ENCODE assay signal across 18 mouse cellular contexts in genomic region chr7:137020195-137020594, GRCm38 (mm10).
"Had no signal": no experiment of that assay in that cellular context is flagged by ENCODE, and none has a peak within 500 bp of the region (broad histone marks: within the 10 kb centered on the region; RNA-seq: fewer than 3 reads in every experiment).

No protein-coding gene starts in this region.

- ATAC-seq: midbrain, embryonic 16.5 days had no signal

- H3K27me3 ChIP-seq: midbrain, embryonic 12.5 days; neural tube, embryonic 13.5 days; neural tube, embryonic 15.5 days had no signal

- H3K4me2 ChIP-seq: lung, embryonic 14.5 days; midbrain, embryonic 12.5 days; neural tube, embryonic 13.5 days; neural tube, embryonic 15.5 days had no signal

- H3K9ac ChIP-seq: lung, embryonic 14.5 days; midbrain, embryonic 12.5 days; neural tube, embryonic 15.5 days had no signal

- H3K36me3 ChIP-seq: midbrain, embryonic 12.5 days; neural tube, embryonic 13.5 days; neural tube, embryonic 15.5 days had no signal

- H3K4me3 ChIP-seq: midbrain, embryonic 12.5 days; myocyte; neural tube, embryonic 13.5 days; neural tube, embryonic 15.5 days had no signal

- H3K9me3 ChIP-seq: midbrain, embryonic 12.5 days; neural tube, embryonic 15.5 days had no signal

- DNase-seq: lung, adult 18-20 months; lung, embryonic 14.5 days; lung, postnatal 10 days; lung, postnatal 4 days; midbrain, embryonic 14.5 days; retina, postnatal 1 day; right cerebral cortex, adult 18-20 months; right cerebral cortex, postnatal 25 days; right cerebral cortex, postnatal 4 days; spleen, adult 18-20 months; thymus, adult 18-20 months; thymus, postnatal 14 days; thymus, postnatal 36 days had no signal

- H3K27ac ChIP-seq: midbrain, embryonic 12.5 days; neural tube, embryonic 13.5 days; neural tube, embryonic 15.5 days had no signal

- H3K4me1 ChIP-seq: neural tube, embryonic 13.5 days had no signal
